Mouse (Mus musculus): ENCODE measurements at regions not wholly inside any gene's neighbourhood (a gene's known extent, or its start where the extent isn't known, plus 50 kb on each side); places are given as distances from the start of the nearest gene placed in this dataset.

DNA sequence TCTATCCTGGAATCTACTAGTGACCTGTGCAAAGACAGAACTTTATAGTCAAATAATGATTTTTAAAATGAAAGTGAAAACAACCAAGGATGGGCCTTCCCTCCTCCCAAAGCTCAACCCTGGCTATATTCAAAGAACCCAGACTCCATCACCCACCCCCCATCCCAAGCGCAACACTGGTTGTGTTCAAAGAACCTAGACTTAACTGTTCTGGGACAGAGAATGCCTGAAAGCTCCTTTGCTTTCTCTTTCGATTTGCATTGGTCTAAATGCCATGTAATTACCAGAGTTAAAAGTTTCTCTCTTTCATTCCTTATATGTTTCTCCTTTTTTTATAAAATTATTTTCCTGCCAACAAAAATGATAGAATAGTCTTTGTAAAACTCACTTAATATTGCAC, 98.6 kb upstream of the Samsn1 start:
- no peak for TF ChIP-seq CTCF (IDR thresholded peaks at IDR 0.05; ENCODE audit: low read depth, low read length)
- no peak for TF ChIP-seq POLR2A (IDR thresholded peaks at IDR 0.05; ENCODE audit: borderline replicate concordance, low read depth, low read length)
